Mouse (Mus musculus) liver, adult (tissue): ENCODE measurements around the gene Wnt3a.

Source experiments
- GATA4 ChIP-seq: IDR thresholded peaks from 2 replicates; pipeline ENCODE4 v1.6.1; 2014; ENCODE audit warnings: mild to moderate bottlenecking, low read length; ENCODE audit not compliant: insufficient replicate concordance

The Wnt3a gene

GRCm38 (mm10) chr11:59216955-59217354, 73.6 kb downstream of the Wnt3a start:
- no peak for TF ChIP-seq GATA4

DNA sequence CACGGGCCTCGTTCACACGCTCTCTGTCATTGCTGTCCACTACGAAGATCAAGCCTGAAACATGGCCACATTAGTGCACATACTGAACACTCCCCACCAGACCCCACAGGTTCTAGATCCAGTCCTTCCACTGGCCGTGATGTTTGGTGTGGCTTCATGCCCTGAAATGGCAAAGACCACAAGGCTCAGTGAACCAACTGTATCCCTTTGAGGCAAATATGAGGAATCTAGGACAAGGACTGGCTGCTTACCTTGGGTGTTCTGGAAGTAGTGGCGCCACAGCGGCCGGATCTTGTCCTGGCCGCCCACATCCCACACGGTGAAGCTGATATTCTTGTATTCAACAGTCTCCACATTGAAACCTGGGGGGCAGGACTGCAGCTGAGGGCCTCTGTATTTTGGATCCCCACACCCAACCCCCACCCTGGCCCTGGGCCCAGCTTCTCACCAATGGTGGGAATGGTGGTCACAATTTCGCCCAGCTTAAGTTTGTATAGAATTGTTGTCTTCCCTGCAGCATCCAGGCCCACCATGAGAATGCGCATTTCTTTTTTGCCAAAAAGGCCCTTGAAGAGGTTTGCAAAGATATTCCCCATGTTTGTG, 77.6 kb downstream of the Wnt3a start:
- TF ChIP-seq GATA4: no peak

DNA sequence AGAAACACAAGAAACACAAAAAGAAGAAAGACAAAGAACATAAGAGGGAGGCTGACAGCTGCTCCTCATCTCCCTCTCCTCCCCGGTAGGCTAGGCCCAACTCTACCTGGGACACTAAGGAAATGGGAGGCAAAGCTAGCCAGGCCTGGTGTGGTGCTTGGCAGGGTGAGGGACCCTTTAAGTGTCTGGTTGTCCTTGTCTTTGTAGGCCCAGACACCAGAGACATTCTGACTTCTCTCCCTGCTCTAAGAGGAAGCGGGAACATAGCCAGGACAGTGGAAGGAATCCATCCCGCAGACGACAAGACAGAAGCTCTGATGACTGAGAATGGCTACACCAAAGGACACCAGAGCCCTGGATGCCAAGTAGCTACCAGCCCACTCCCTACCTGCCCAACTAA, 80.5 kb downstream of the Wnt3a start:
- no peak for TF ChIP-seq GATA4

GRCm38 (mm10) chr11:59209580-59209979, 81.0 kb downstream of the Wnt3a start:
- TF ChIP-seq GATA4: no peak

DNA sequence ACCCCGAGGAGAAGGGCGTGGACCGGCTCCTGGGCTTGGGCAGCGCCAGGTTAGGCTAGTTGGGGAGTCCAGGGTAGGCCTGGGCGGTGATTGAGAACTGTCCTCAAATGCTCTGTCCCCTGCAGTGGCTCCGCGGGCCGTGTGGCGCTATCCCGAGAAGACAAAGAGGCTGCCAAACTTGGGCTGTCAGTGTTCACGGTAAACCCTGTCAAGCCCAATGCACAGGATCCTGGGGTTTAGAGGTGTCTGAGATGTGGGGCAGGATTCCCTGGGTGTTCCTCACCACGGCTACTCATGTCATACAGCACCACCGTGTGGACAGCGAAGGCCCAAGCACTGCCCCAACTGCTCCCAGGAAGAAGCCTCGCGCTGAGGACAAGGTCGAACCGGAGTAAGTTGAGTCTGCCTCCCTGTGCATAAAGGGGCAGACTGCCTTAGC, 81.5 kb downstream of the Wnt3a start:
- TF ChIP-seq GATA4: no peak

GRCm38 (mm10) chr11:59208153-59208831, 82.3 kb downstream of the Wnt3a start, which contains the start of gene 2310033P09Rik:
TSS of gene 2310033P09Rik (plus strand) at chr11:59208321.
- peak; percentile 98; the same call in 1 of the 2 replicates for TF ChIP-seq GATA4

GRCm38 (mm10) chr11:59202081-59202995, 88.2 kb downstream of the Wnt3a start, which contains the start of gene Mrpl55:
TSS of gene Mrpl55 (plus strand) at chr11:59202486.
- TF ChIP-seq GATA4: peak; percentile 51; the same call in 1 of the 2 replicates

- no peak for TF ChIP-seq GATA4
Measured at GRCm38 (mm10) chr11:59201216-59202002, 89.1 kb downstream of the Wnt3a start.
